Mouse (Mus musculus) olfactory bulb, adult 2 months (tissue): Measurements from ENCODE around the gene Tmco3.

Experiments
- CTCF ChIP-seq: fragments of 200-500 bp; IDR thresholded peaks from 2 replicates; pipeline ENCODE4 v1.5.1; 2012; ENCODE audit warnings: low read depth, mild to moderate bottlenecking, low read length, moderate library complexity; ENCODE audit not compliant: insufficient read depth
- POLR2A ChIP-seq: fragments of 200-500 bp; IDR thresholded peaks from 2 replicates; pipeline ENCODE4 v1.6.1; 2012; ENCODE audit warnings: mild to moderate bottlenecking, low read depth, low read length, moderate library complexity; ENCODE audit not compliant: insufficient read depth

DNA sequence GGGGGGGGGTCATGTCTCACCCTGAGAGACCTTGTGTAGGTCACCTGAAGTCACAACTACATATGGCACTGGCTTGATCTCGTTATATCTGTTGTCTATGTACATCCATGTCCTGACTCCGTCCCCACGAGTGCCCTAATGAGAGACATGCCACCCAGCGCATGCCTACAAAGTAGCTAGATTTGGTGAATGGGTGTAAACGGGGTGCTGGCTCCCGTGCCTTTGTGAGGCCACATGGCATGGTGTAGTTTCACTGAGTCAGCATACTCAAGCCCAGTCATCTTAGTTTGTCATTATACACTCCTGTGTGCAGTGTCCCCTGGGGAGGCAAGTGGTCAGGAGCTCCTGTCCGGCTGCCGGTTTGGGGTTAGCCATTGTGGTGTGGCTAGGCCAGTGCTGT lies 52.7 kb downstream of the Tmco3 start:
- TF ChIP-seq CTCF (no peak), POLR2A (no peak)
